Mouse (Mus musculus) ES-Bruce4 (cell line): Measurements from ENCODE around the gene Ulk2.

Experiments used
- CTCF ChIP-seq: IDR thresholded peaks from one replicate; pipeline ENCODE4 v1.8.1; 2011; ENCODE audit warnings: low read depth, low read length
- EP300 ChIP-seq: IDR thresholded peaks from 2 replicates; pipeline ENCODE4 v1.6.1; 2011; ENCODE audit warnings: low read depth, low read length; ENCODE audit not compliant: insufficient read depth
- POLR2A ChIP-seq: IDR thresholded peaks from one replicate; pipeline ENCODE4 v1.8.1; 2011; ENCODE audit warnings: low read length; ENCODE audit not compliant: insufficient read depth

GRCm38 (mm10) chr11:61728037-61728436 lies 126.8 kb downstream of the Ulk2 start:
- no peak for TF ChIP-seq POLR2A
- TF ChIP-seq CTCF: no peak
- TF ChIP-seq EP300: no peak
